Mouse (Mus musculus) thymus, adult 2 months (tissue): ENCODE measurements around the gene Foxp2.

Experiments
- CTCF ChIP-seq: fragments of 200-500 bp; IDR thresholded peaks from 2 replicates; pipeline ENCODE4 v1.5.1; 2012; ENCODE audit warnings: mild to moderate bottlenecking, control low read depth, low read length, moderate library complexity, borderline replicate concordance; ENCODE audit not compliant: control insufficient read depth, poor library complexity, insufficient read depth; ENCODE audit errors: extremely low read depth
- POLR2A ChIP-seq: fragments of 200-500 bp; IDR thresholded peaks from 2 replicates; pipeline ENCODE4 v1.6.1; 2012; ENCODE audit warnings: mild to moderate bottlenecking, low read length, control low read depth, moderate library complexity; ENCODE audit not compliant: control insufficient read depth, poor library complexity, insufficient read depth; ENCODE audit errors: extremely low read depth

- no peak for TF ChIP-seq CTCF
- TF ChIP-seq POLR2A: no peak
Measured at GRCm38 (mm10) chr6:14977042-14977441, 75.9 kb downstream of the Foxp2 start.
